Mouse (Mus musculus): Measurements from ENCODE around the gene Adam19. TPM values are rescaled to one million over a fixed set of nuclear protein-coding genes. Genes with fewer than 3 reads are reported as not detected.
"Not testable (repeated sequence)": the region's sequence is repeated elsewhere in the genome, so short reads cannot be mapped to it uniquely, and the experiment has no call there.

Gene Adam19
- 10 to 100 TPM; 74.6 to 85.8 TPM for polyA plus RNA-seq (2017; shearing (Covaris generic))

- ATAC-seq = peak; percentile 13
Observed at GRCm38 (mm10) chr11:46055896-46056769, at the start of gene Adam19. Adam19 (plus strand) TSS chr11:46055992.

- no peak for ATAC-seq
Observed at GRCm38 (mm10) chr11:46016061-46016460, 39.7 kb upstream of the Adam19 start.

GRCm38 (mm10) chr11:46020246-46020645 lies 35.5 kb upstream of the Adam19 start:
- ATAC-seq = no peak

GRCm38 (mm10) chr11:46021850-46022249 lies 33.9 kb upstream of the Adam19 start:
- ATAC-seq = no peak

DNA sequence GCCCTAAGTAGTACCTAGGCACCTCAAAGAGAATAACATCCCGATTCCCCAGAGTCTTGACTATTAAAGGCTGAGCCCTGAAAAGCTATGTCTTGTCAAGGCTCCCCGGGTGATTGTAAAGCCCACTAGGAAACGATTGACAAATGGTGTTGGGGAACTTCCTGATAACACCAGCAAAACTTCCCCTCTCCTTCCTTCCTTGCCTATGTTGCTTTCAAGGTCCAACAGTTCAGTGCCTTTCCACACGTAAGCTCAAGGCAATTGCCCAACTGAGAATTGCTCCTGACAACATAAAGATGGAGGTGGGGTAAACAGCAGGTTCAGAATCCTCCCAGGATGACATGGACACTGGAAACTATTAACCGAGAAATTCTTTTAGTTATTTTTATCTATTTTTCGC lies 32.8 kb upstream of the Adam19 start:
- ATAC-seq = no peak

GRCm38 (mm10) chr11:46025962-46026392 lies 29.8 kb upstream of the Adam19 start:
- no peak for ATAC-seq

- no peak for ATAC-seq
Observed at GRCm38 (mm10) chr11:46027952-46028814, 27.6 kb upstream of the Adam19 start.

DNA sequence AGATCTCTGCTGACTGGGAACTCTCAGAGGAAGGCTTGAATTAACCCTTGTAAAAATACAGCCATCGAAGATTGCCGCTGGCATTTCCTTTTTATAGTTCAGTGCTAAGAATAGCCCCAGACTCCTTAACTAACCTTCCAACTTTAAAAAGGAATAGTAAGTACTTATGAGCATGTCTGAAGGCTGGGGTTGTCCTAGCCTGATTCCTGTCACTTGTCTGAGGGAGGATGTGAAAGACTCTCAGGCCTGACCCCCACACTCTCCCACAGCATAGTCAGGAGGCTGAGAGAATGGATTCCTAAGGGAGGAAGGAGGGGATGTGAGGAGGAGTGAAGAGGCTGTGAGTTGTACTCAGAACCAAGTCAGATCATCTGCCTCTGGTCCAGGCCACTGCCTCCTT lies 26.3 kb upstream of the Adam19 start:
- no peak for ATAC-seq

- ATAC-seq = no peak
Observed at GRCm38 (mm10) chr11:46030026-46030425, 25.8 kb upstream of the Adam19 start.

GRCm38 (mm10) chr11:46031470-46031869 lies 24.3 kb upstream of the Adam19 start:
- no peak for ATAC-seq

- ATAC-seq = no peak
Observed at GRCm38 (mm10) chr11:46032956-46033355, 22.8 kb upstream of the Adam19 start.

DNA sequence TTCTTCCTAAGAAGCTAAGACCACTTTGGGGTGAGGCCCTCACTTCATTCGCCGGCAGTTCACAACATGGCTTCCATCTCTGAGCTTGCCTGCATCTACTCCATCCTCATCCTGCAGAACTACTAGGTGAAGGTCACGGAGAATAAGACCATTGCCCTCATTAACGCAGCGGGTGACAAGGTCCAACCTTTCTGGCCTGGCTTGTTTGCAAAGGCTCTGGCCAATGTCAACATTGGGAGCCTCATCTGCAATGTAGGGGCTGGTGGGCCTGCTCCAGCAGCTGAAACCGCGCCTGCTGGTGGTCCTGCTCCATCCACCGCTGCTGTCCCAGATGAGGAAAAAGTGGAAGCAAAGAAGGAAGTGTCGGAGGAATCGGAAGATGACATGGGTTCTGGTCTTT lies 19.4 kb upstream of the Adam19 start:
- no peak for ATAC-seq

DNA sequence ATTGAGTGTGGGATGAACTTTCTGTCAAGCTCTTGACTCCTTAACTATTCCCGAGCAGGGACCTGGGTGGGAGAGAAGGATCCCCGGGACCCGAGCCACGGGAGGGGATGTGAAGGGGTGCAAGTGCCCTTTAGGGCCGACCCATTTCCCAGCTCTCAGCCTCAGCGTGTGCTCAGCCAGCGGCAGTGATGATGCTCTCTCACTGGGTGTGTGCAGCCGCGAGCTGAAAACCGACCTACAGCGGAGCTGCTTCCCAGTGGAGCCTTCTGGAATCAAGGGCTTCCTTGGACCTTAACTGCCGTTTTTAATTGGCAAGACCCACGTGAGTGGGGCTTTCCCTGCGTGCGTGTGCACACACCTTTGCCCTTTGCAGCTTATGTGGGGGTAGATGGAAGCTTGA lies 16.9 kb upstream of the Adam19 start:
- ATAC-seq = no peak

GRCm38 (mm10) chr11:46039335-46039734 lies 16.5 kb upstream of the Adam19 start:
- no peak for ATAC-seq

DNA sequence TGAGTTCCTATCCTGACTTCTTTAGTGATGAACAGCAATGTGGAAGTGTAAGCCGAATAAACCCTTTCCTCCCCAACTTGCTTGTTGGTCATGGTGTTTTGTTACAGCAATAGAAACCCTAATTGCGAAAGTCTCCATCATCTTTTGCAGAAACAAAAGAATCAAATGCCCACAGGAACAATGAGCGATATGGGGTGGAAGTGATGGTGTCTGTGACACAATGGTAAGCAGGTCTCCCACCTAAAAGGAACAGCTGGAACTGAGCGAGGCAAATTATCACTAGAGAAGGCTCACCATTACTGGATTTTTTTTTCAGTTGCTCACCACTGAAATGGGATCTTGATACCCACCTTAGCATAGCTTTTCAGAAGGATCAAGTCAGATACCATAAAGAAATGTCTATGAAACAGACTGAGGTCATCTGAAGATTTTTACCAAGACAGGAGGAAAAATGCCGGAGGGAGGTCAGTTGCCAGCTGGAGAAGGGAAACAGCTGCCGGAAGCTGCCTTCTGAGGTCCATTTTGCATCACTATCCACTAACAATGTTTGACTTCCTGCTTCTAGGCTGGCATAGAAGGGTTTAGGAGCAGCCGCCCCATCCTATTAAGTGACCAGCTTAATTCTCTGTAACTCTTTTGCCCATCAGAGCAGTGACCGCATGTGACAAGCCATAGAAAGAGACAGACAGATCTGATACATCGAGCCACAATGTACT lies 14.8 kb upstream of the Adam19 start:
- no peak for ATAC-seq

DNA sequence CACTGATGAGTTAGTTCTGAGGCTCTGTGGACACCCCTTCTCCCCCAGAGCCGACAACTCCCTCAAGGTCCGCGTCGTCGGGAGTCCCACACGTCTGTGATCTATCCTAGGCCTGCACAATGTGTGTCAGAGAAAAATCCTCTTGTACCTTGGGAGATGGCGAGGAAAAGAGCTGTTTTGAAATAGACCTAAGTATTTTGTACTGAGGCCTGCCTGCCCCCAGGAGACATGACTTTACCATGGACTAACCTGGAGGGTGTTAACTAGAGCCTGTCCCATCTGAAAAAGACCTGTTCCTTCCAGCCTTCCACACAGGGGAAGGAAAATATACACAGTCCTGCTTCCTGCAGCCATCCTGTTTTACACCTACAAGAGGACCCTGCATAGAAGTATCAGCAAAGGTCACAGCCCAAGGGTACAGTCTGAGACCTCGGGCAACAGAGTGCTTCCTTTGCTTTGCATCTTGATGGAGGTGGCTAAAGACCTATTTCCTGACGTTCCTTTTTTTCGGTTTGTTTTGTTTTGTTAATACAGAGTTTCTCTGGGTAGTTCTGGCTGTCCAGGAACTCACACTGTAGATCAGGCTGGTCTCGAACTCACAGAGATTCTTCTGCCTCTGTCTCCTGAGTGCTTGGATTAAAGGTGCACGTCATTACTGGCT lies 14.1 kb upstream of the Adam19 start:
- ATAC-seq = no peak

- ATAC-seq = no peak
Observed at GRCm38 (mm10) chr11:46044781-46045180, 11.0 kb upstream of the Adam19 start.

DNA sequence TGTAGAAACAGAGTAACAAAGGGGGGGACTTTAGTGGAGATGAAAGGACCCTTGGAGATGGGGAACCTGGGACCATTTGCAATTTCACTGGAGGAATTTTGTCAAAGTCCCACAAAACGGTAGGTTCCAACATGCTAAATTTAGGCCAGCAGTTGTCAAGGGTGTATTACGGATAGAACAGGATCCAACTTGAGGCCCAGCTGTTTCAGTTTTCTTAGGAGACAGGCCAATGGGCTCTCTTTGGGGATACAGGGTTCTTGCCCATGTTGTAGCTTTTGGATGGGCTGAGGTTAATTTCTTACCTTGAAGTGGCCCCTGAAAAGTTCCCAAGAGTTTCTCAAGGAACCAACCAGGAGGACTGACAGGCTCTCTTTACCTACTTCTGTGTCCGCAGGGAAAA lies 8.5 kb upstream of the Adam19 start:
- ATAC-seq = no peak

GRCm38 (mm10) chr11:46052105-46052659 lies 3.6 kb upstream of the Adam19 start, which contains the start of gene Gm12166:
Gm12166 (minus strand) TSS chr11:46052321.
- ATAC-seq = not testable (repeated sequence)

GRCm38 (mm10) chr11:46053457-46053856 lies 2.3 kb upstream of the Adam19 start:
- ATAC-seq = not testable (repeated sequence)

DNA sequence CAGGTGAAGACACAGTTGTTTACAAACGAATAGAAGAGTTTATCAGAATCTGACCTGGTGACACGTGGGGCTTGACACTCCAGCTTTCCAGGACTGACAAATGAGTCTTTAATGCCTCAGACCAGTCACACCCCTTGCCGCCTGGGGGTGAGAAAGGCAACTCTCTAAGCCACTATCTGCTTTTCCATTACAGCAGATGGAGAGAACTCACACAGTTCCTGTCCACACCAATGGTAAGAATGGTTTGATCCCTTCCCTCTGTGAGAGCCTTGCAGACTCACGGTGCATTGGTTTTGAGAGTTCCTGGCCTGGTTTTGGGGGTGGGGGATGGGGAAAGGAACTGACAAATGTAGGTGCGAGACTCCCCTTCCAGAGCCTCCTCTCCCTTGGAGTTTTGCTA lies 1.5 kb upstream of the Adam19 start:
- no peak for ATAC-seq

Data from activated CD4-positive, CD25-positive, alpha-beta regulatory T cell, adult 4 months (primary cell).